Mouse (Mus musculus) cerebellum, postnatal 10 days (tissue): ENCODE results near the gene Egf.
A peak's percentile ranks its signal among the peaks of the same experiment; 100 is the strongest.
"Not testable (repeated sequence)": the region's sequence is repeated elsewhere in the genome, so short reads cannot be mapped to it uniquely, and the experiment has no call there.

Experiments used
- DNase-seq, 2 experiments: peaks; one replicate each; pipeline ENCODE4 v3.0.0; 2021; ENCODE audit warnings: mixed read lengths in 2 of 2

Gene Egf

GRCm38 (mm10) chr3:129754650-129755604, at the start of gene Egf:
TSS of gene Egf (minus strand) at chr3:129755316.
- peak; percentile 47 to 58 for DNase-seq

GRCm38 (mm10) chr3:129803765-129804164, 48.6 kb upstream of the Egf start, which contains the start of gene Lrit3:
TSS of gene Lrit3 (minus strand) at chr3:129804030.
- DNase-seq = no peak

DNA sequence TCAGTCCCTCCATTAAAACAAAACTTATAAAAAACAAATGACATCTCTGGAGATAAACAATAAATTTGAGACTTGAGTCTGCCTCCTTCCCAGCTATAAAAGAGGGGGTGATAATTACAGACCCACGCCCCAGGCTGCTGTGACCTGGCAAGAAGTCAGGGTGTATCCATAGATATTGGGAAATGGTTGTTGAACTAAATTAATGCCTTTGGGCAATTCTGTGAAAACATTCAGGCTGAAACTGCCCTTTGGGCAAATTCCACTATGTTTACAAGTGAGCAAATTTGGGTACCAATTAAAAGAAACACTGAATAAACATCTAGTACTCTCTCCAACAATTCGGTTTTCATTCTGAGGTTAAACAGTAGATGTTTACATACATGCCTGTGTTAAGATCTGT, 43.9 kb upstream of the Egf start:
- no peak for DNase-seq

DNA sequence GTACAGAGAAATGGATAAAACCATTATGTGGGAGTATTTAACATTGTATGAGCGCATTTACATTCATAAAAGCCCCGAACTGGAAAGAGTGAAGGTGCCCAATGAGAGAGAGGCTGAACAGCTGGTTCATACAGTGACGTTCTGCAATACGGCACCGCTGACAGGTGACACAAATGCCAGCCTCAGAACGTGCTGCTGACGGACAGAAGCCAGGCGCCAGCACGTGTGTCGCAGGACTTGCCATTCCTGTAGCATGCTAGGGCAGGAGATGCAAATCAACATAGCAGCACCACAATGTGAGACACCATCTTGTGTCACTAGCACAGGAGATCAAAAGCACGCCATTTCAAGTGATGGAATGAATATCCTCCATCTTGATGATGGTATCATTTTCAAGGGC, 43.4 kb upstream of the Egf start:
- no peak for DNase-seq

DNA sequence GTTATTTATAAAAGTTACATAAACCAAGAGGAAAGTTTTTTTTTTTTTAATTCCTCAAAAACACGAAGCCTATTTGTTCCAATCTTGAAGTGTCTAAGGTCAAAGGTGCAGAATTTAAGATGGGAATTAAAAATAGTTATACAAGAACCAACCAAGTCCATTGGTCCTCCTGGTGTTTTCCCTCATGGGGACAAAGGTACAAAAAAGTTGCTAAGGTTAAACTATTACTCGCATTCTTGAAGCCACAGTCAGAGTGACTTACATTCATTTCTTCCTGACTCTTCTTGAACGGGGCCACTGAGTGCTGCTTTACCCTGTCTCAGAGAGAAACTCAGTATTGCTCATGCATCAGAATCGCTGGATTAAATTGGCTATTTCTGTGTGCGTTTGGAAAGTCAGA, 42.2 kb upstream of the Egf start:
- DNase-seq = no peak

DNA sequence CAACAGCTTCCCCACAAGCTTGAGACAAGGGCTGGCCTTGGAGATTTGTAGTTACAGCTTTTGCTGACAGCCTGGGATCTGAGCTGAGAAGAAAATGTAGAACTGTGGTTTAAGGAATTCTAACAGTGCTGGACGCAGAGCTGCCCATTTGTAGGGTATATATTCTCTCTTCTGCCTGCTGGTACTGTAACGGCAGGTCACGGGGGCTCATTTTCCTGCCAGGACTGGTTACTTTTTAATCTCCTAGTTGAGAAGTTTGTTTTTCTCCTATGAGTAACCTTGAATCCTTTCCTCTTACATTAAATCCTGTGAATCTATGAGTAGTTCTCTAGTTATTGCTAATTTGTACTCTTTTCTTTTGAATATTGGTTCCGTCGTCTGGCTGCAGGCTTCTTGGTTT, 38.7 kb upstream of the Egf start:
- DNase-seq = no peak

- no peak for DNase-seq
Measured at GRCm38 (mm10) chr3:129782746-129783145, 27.6 kb upstream of the Egf start.

- no peak for DNase-seq
Measured at GRCm38 (mm10) chr3:129781435-129781834, 26.3 kb upstream of the Egf start.

GRCm38 (mm10) chr3:129771210-129771609, 16.1 kb upstream of the Egf start:
- DNase-seq = no peak

- peak; percentile 4 for DNase-seq
Measured at GRCm38 (mm10) chr3:129766971-129767794, 12.1 kb upstream of the Egf start.

DNA sequence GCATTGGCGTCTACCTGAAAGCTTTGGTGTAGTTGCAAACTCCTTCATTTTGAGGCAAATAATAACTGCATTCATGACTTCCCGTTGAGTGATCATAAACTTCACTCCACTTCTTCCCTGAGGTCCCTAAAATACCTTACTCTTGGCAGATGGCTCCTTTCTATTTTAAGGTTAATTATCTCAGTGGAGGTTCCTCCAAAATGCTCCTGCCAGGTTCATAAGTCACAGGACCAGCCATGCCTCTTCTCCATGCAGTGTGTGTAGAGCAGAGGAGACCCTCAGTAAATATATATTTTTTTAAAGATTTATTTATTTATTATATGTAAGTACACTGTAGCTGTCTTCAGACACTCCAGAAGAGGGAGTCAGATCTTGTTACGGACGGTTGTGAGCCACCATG, 11.0 kb upstream of the Egf start:
- DNase-seq = no peak

DNA sequence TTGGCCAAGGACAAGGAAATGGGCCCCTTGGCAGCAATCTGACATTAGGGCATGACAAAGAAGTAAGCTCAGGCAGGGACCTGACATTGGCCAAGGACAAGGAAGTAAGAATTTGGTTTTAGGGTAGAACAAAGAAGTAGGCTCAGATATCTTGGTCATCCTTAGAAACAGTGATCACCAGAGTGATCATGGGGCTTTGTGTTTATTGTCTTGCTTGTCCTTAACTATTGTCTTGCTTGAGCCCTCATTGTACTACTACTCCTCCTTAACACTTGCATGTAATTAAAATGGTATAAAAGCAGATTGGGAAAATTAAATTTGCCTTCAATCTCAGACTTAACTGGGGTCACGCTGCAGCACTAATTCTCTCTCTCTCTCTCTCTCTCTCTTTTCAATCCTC, 2.5 kb upstream of the Egf start:
- not testable (repeated sequence) for DNase-seq

- peak; percentile 63 to 71 for DNase-seq
Measured at GRCm38 (mm10) chr3:129744803-129745202, 10.3 kb downstream of the Egf start.

- DNase-seq = no peak
Measured at GRCm38 (mm10) chr3:129742781-129743180, 12.3 kb downstream of the Egf start.

- DNase-seq = no peak
Measured at GRCm38 (mm10) chr3:129738291-129739183, 16.6 kb downstream of the Egf start.

- no peak for DNase-seq
Measured at GRCm38 (mm10) chr3:129731636-129732035, 23.5 kb downstream of the Egf start.

GRCm38 (mm10) chr3:129730426-129730825, 24.7 kb downstream of the Egf start:
- peak; percentile 55 to 64 for DNase-seq

- DNase-seq = no peak
Measured at GRCm38 (mm10) chr3:129729916-129730315, 25.2 kb downstream of the Egf start.

DNA sequence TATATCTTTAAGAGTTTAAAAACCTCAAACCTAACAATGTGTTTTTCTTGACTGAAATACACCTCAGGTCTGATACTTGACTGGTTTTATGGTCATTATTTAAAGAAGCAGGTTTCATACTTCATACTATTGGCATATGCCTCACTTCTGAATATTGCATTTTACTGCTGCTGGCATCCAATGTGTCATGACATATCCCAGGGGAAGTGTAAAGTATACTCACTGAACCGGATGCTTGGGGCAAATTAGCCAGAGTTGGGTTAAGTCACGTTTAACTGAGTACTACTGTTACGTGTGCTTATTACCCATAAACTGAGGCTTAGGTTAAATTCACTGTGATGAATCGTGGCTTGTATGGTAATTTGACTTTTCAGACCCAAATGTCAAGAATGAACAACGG, 29.5 kb downstream of the Egf start:
- peak; percentile 10 to 21 for DNase-seq

DNA sequence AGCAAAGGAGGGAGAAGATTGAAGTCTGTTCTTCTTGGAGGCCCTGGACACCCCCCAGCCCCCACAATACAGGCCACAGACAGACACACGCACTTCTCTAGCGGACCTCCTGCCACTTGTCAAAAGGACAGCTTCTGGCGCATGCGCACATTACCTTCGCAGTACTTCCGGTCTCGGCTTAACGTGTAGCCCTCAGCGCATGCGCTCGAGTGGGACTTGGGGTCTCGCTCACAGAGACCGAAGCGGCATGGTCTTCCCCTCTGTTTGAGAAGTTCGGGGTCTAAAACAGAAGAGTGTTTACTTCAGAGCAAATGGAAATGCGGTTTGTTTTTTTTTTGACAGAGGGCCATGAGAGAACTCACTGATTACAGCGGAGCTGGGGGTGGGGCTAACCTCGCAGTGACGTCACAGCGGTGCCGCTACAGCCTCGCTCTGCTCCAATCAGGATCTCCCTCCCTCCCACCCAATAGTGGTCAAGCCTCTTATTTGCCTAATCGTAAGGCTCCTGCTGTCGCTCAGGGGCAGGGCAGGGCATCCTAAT, 30.1 kb downstream of the Egf start:
- peak; percentile 95 to 96 for DNase-seq

- DNase-seq = peak; percentile 20 to 38
Measured at GRCm38 (mm10) chr3:129724505-129724904, 30.6 kb downstream of the Egf start.

DNA sequence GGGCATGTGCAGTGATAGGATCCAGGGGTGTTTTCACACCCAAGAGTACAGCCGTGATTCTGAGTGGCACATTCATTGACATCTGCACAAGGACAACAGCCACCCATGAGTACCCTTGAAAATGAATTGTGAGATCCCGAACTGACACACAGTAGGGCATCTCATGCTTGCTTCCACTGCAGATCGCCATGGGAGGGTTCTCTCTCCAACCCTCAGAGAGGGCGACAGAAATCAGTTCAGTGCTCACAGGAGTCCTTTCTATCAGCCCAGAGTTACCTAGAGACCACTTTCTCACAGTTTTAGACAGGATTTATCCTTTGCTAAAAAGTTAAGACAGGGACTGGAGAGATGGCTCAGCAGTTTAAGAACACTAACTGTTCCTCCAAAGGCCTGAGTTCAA, 31.8 kb downstream of the Egf start:
- DNase-seq = no peak
